Mouse (Mus musculus) retina, postnatal 7 days (tissue): ENCODE measurements around the gene Ptprt.

Source experiments
- DNase-seq: peaks from one replicate; pipeline ENCODE4 v3.0.0-alpha.2; 2012; ENCODE audit warnings: low read depth, low spot score

Ptprt gene

DNA sequence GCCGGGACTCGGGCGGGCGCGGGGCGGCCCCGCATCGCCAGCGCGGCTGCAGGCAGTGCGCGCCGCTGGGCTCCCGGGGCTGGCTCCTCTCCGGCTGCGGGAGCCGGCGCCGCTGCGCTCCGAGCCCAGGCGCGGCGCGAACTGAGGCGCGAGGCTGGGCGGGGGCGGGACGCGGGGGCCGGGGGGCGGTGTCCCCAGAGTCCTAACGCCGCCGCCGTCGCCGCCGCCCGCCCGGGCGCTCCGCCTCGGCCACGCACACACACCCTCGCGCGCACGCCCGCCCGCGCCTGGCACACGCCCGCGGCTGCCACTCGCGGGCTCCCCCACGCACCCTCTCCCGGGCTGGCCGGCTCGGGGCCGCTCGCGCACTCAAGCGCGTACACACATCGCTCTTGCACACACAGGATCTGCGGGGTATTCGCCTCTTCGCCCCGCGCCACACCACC lies at the start of gene Ptprt:
Gene Ptprt, minus strand, starts transcription at position 207 of the 446 bp plus-strand sequence.
- no peak for DNase-seq

- no peak for DNase-seq
Measured at GRCm38 (mm10) chr2:162710443-162710842, 49.5 kb upstream of the Ptprt start.

DNA sequence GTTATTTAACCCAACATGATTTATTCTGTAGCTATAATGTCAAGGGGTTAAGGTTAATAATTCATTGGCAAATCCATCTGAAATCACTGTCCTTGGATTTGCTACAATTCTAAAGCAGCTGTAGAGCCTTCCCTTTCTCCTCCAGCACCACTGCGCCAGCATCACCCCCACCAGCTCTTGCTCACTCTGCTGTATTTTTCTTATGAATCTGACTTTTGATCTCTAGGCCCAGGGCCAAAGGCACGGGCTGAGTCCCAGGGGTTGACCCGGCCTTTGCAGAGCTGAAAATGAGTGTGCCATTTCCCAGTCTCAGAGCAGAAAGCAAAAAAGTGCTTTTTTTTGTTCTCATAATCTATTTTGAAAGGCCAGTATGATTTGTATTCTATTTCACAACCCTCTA lies 38.7 kb upstream of the Ptprt start:
- DNase-seq = no peak

- DNase-seq = no peak
Measured at GRCm38 (mm10) chr2:162699036-162699435, 38.1 kb upstream of the Ptprt start.

- no peak for DNase-seq
Measured at GRCm38 (mm10) chr2:162698068-162698467, 37.1 kb upstream of the Ptprt start.

DNA sequence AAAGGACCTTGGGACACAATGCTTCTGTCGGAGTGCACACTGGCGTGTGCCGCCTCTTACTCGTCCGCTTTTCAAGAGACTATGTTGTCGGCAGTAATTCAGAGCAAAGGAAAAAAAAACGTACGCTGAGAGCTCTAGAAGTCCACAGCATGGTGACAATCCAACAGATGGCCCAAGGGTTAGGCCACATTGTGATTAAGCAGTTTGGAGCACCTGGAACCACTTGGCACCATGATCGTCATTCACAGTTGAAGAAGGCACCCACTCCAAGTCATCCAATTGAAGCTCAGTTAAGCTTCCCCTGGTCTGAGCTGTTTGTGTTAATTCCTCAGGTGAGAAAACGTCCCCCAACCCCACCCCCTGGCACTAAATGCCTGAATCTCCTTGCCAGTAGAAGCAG lies 36.2 kb upstream of the Ptprt start:
- DNase-seq = no peak

DNA sequence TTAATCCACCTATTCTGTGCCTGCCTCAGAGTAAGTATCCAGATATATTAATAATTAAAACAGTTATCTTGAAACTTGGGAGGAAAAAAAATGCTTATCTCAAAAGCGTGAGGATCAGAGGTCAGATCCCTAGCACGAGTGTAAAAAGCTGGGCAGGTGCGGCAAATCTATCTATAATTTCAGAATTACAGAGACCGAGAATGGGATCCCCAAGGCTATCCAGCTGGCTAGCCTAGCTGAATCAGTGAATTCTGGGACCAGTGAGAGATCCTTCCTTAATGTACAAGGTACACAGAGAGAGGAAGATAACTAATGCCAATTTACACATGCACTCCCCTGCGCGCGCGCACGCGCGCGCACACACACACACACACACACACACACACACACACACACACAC lies 31.2 kb upstream of the Ptprt start:
- no peak for DNase-seq

GRCm38 (mm10) chr2:162682674-162683073 lies 21.7 kb upstream of the Ptprt start:
- DNase-seq = no peak

- DNase-seq = no peak
Measured at GRCm38 (mm10) chr2:162662431-162662970, 1.6 kb upstream of the Ptprt start.

DNA sequence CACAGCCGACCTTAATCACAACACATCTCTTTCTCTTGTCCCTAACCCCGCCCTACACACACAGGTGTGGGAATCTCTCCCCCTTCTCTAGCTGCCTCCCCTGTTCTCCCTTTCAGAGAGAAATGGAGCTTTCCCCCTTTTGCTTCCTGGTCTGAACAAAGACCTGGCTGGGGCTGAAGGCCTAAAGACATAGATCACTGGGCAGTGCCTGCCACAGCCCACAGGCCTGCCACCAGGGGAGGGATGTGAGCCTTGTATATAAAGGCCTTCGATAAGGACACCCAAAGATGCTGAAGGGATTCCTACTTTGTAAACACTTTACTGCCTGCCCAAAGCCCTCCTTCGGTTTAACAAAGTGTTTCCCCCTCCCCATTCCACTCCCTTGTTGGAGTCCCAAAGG lies 786 bp upstream of the Ptprt start:
- DNase-seq = no peak

DNA sequence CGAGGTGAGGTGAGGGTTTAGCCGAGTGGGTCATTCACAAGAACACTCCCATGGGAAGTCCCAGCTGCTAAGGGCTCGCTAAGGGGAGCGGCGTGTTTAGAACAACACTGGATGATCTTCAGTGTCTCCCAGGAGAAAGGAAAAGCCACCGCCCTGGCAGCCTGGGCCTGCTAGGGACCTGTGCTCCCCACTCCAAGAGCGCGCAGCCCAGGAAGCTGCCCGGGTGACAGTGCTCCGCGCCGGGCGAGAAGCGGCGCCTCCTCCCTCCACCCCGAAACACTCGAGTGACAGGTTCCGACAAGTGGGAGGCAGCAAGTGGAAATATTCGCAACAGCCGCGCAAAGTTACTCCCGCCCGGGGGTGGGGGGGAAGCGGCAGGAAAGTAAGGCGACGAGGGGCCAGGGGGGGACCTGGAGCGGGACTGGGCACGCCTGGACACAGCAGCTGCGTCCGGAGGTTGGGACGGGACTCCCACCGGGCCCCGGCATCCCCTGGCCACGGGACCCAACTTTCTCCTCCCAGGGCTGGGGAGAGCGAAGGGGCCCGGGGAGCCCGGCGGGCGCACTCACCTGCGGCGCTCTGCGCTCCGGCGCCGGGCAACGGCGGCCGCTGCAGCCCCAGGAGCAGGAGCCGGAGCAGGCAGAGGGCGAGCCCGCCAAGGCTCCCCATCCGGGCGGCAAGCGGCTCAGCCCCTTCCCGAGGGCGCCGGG lies 561 bp downstream of the Ptprt start:
- DNase-seq = no peak

DNA sequence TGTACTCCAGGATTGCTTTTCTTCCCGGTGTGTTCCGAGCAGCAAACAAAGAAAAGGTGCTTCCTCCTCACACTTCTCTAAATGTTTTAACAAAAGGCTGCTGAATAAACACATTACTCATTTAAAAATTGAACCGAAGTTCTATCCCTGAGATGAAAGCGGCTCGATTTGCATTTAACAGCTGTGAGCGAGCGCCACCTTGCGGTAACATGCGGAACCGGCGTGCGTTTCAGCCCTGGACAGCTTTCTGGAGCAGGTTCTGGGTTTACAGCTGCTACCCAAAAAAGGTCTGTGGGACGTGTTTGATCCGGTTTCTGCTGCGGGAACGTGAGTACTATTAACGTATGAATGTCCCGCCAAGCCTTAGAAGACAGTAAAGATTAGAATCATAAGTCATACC lies 1.9 kb downstream of the Ptprt start:
- peak; percentile 58 for DNase-seq

DNA sequence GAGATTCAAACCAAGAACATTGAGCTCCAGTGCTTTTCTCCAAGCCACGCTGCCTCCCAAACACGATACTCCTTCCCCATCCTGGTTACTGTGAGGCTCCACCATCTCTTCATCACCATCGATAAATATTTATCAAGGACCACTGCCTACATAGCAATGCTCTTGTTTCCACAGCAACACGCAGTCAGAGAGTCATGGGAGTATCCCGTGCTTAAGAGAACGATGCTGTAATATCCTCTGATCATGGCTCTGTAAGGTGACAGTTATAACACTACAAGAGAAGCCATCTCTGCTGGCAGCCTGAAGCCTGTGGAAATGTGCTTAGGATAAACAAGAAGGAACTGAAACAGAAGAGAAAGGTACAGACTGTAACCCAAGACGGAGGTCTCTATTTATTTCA lies 3.4 kb downstream of the Ptprt start:
- no peak for DNase-seq

DNA sequence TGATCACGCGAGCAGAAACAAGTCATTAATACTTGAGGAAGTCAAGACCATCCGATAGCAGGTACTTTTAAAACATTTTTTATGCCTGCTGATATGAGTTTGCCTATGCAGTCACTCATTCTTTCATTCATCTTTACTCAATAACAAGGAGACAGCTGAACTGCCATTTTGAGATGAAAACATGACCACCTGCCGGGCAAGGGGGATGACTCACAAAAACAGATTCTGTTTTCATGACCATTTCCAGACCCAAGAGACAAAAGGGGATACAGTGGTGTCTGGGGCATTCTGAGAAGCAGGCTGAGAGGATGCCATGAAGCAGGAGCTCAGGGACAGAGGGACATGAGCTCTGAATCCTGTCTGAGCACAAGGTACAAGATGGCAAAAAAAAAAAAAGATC lies 6.5 kb downstream of the Ptprt start:
- DNase-seq = no peak

GRCm38 (mm10) chr2:162638676-162639075 lies 22.3 kb downstream of the Ptprt start:
- DNase-seq = no peak

DNA sequence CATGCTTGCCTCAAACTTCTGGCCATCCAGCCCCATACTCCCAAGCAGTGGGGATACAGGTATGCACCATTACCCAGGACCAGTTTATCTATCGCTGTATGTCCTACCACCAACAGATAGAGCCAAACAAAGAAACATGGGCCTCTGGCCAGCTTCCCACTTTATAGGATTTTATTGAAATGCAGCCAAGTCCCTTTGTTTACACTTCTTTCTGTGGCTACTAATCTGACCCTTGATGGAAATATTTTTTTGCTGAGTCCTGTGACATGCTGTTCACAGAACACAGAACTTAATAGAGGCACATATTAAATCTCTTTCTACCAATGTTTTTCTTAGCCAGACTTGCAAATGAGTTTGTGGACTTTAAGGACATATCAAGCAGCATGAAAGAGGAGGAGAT lies 23.4 kb downstream of the Ptprt start:
- DNase-seq = no peak

GRCm38 (mm10) chr2:162636387-162637009 lies 24.4 kb downstream of the Ptprt start:
- DNase-seq = no peak

DNA sequence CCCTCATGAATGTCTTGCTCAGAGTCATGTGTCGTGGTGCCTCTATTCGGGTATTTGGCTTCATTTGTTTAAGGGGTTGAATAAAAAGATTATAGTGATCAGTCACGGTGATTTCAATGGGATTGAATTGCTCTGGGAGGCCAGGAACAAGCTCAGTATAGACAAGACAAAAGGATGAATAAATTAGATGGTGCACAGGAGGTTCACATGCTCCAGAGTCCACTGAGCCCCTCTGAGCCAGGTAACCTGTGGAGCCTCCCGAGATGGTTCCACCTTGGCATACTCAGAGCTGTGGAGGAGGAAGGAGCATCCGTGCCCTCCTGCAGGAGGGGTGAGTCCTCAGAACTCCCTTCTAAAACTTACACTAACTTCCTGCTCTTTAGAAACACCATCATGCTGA lies 26.0 kb downstream of the Ptprt start:
- no peak for DNase-seq

DNA sequence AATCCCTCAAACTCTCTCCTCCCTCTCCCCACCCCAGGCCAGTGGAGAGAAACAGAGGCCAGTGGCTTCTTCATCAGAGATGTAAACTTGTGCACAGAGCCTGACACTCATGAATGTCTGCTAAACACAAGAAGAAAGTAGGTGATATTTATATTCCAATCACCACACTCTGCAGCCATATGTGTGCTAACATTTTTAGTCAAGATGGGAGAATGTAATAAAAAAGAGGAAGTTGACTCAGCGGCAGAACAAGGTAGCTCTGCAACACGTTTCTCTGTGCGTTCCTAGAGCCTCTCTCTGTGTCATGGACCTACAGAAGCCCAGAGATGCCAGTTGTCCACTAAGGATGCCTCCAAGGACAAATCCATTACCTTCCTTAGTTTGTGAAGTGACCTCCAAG lies 34.9 kb downstream of the Ptprt start:
- no peak for DNase-seq

GRCm38 (mm10) chr2:162624707-162625106 lies 36.2 kb downstream of the Ptprt start:
- no peak for DNase-seq

DNA sequence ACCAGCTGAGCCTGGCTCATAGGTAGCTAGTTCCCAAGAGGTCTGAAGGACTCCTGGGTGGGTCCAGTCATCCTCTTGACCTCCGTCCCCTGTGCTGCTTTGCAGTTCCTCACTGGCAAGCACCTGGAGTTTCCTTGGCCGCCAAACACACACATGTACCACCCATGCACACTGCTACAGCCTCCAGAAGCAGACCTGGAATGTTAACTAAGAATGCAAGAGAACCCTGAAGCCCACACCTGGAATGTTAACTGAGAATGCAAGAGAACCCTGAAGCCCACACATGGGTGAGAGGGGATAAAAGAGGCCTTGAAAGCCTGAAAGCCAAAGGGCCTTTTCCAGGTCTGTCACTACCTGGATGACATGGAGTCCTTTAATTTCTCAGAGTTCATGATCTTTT lies 46.7 kb downstream of the Ptprt start:
- no peak for DNase-seq

DNA sequence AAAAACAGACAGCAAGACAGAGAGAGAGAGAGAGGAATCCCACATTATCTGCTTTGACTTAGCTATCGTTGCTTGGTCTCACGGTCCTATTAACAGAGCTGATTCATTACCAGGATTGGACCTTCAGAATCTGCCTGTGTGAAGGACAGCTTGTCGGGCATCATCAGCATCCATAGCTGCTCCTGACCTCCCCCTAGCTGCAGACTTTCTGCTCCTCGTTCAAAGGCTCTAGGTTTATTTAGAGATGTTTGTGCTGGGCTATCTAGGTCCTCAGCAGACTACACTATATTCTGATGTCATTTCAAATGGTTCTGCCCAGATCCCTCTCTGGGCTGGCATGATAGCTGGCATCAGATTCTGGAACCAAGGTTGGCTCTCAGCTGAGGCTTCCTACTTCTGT lies 47.5 kb downstream of the Ptprt start:
- no peak for DNase-seq

DNA sequence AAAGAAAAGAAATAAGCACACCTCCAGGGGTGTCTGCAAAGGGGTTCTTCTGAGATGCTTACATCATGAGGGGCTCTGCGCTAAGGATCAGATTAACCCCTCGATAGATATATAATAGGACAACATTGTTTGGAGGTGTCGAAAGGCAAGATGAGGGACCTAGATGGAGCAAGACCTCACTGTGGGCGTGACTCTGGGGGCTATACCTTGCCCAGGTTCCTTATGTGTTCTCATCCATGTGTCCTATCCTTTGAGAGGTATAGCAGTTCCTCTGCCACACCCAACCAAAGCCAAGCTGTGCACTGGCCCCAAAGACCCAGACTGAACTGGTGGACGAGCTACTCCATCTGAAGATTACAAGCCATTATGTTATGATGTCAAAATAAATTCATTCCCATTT lies 58.2 kb downstream of the Ptprt start:
- no peak for DNase-seq
